Mouse (Mus musculus) thymus, adult 2 months (tissue): ENCODE results near the gene Zfp991.
"Not testable (repeated sequence)": the region's sequence is repeated elsewhere in the genome, so short reads cannot be mapped to it uniquely, and the experiment has no call there.

Experiments used
- CTCF ChIP-seq: fragments of 200-500 bp; IDR thresholded peaks from 2 replicates; pipeline ENCODE4 v1.5.1; 2012; ENCODE audit warnings: mild to moderate bottlenecking, control low read depth, low read length, moderate library complexity, borderline replicate concordance; ENCODE audit not compliant: control insufficient read depth, poor library complexity, insufficient read depth; ENCODE audit errors: extremely low read depth
- POLR2A ChIP-seq: fragments of 200-500 bp; IDR thresholded peaks from 2 replicates; pipeline ENCODE4 v1.6.1; 2012; ENCODE audit warnings: mild to moderate bottlenecking, low read length, control low read depth, moderate library complexity; ENCODE audit not compliant: control insufficient read depth, poor library complexity, insufficient read depth; ENCODE audit errors: extremely low read depth

- not testable (repeated sequence) for TF ChIP-seq CTCF, POLR2A
Observed at GRCm38 (mm10) chr4:147225616-147226015, 93.8 kb downstream of the Zfp991 start.
